Mouse (Mus musculus): ENCODE data around the gene Gga1. TPM values are rescaled to one million over a fixed set of nuclear protein-coding genes. Genes with fewer than 3 reads are reported as not detected.

The Gga1 gene
- total RNA-seq (2014; rRNA removed) (37.0 and 42.9 TPM in 2 replicates), polyA plus RNA-seq (2015; fragmentation: Nextera tagmentation; extraction: Ambion mirVana) (54.8 and 55.7 TPM in 2 replicates)

- TF ChIP-seq CTCF (IDR thresholded peaks at IDR 0.05; ENCODE audit: low read depth): peak; percentile 43
- H3K4me3 ChIP-seq (ENCODE audit: low read depth, low read length): peak within 1 kb of the TSS; percentile 82
Observed at GRCm38 (mm10) chr15:78876991-78877809, at the start of gene Gga1. TSS of gene Gga1 (plus strand) at chr15:78877190.

GRCm38 (mm10) chr15:78828315-78828714, 48.7 kb upstream of the Gga1 start:
- ATAC-seq: no peak
- no peaks in the 10 kb centered on the region for H3K9me3 ChIP-seq (ENCODE audit: low read length)
- DNase-seq: no peak
- H3K9ac ChIP-seq: no peak overlapping the region
- H3K4me2 ChIP-seq (ENCODE audit: low read depth): no peak overlapping the region
- no peak overlapping the region for H3K4me3 ChIP-seq (ENCODE audit: low read depth, low read length)
- no peak overlapping the region for H3K27ac ChIP-seq (ENCODE audit: low read depth, low read length)
- no peaks in the 10 kb centered on the region for H3K4me1 ChIP-seq (ENCODE audit: insufficient read depth)
- WGBS: 24% methylated on average over 5 of the region's 5 CpGs
- TF ChIP-seq CTCF (IDR thresholded peaks at IDR 0.05; ENCODE audit: low read depth): no peak
- H3K27me3 ChIP-seq (ENCODE audit: insufficient read depth, low read length): no peaks in the 10 kb centered on the region
- no peaks in the 10 kb centered on the region for H3K36me3 ChIP-seq (ENCODE audit: insufficient read depth)

More at GRCm38 (mm10) chr15:78876991-78877809, at the start of gene Gga1:
- DNase-seq (peak; percentile 98), ATAC-seq (peak; percentile 94)
- H3K4me2 ChIP-seq (ENCODE audit: low read depth): peak within 1 kb of the TSS; percentile 86
- H3K9ac ChIP-seq: peak within 1 kb of the TSS; percentile 87
- 2% methylated on average over 60 of the region's 95 CpGs for WGBS
- no peaks in the 10 kb centered on the region for H3K27me3 ChIP-seq (ENCODE audit: insufficient read depth, low read length)
- H3K9me3 ChIP-seq (ENCODE audit: low read length): no peaks in the 10 kb centered on the region
- peaks cover 7% of the 10 kb centered on the region for H3K4me1 ChIP-seq (ENCODE audit: insufficient read depth)
- peak within 1 kb of the TSS; percentile 99 for H3K27ac ChIP-seq (ENCODE audit: low read depth, low read length)
- peaks cover 22% of the 10 kb centered on the region; the same call in 1 of the 2 replicates for H3K36me3 ChIP-seq (ENCODE audit: insufficient read depth)

- TF ChIP-seq CTCF (IDR thresholded peaks at IDR 0.05; ENCODE audit: low read depth): peak; percentile 32; the same call in 1 of the 2 replicates
- no peaks in the 10 kb centered on the region for H3K36me3 ChIP-seq (ENCODE audit: insufficient read depth)
- DNase-seq (no peak), ATAC-seq (no peak)
- H3K9me3 ChIP-seq (ENCODE audit: low read length): no peaks in the 10 kb centered on the region
- WGBS: 81% methylated on average over 1 of the region's 1 CpGs
- H3K4me2 ChIP-seq (ENCODE audit: low read depth): no peak overlapping the region
- H3K27me3 ChIP-seq (ENCODE audit: insufficient read depth, low read length): no peaks in the 10 kb centered on the region
- no peaks in the 10 kb centered on the region for H3K4me1 ChIP-seq (ENCODE audit: insufficient read depth)
- no peak overlapping the region for H3K4me3 ChIP-seq (ENCODE audit: low read depth, low read length)
- H3K9ac ChIP-seq: no peak overlapping the region
- H3K27ac ChIP-seq (ENCODE audit: low read depth, low read length): no peak overlapping the region
Observed at GRCm38 (mm10) chr15:78829636-78830035, 47.4 kb upstream of the Gga1 start.

- 63% methylated on average over 10 of the region's 10 CpGs for WGBS
- Histone ChIP-seq H3K9ac (no peak overlapping the region), H3K4me1 (ENCODE audit: insufficient read depth) (no peaks in the 10 kb centered on the region), H3K9me3 (ENCODE audit: low read length) (no peaks in the 10 kb centered on the region), H3K36me3 (ENCODE audit: insufficient read depth) (no peaks in the 10 kb centered on the region), H3K4me2 (ENCODE audit: low read depth) (no peak overlapping the region), H3K27me3 (ENCODE audit: insufficient read depth, low read length) (no peaks in the 10 kb centered on the region), H3K4me3 (ENCODE audit: low read depth, low read length) (no peak overlapping the region), H3K27ac (ENCODE audit: low read depth, low read length) (no peak overlapping the region)
- no peak for TF ChIP-seq CTCF (IDR thresholded peaks at IDR 0.05; ENCODE audit: low read depth)
- DNase-seq (no peak), ATAC-seq (no peak)
Observed at GRCm38 (mm10) chr15:78830742-78831719, 46.0 kb upstream of the Gga1 start.

GRCm38 (mm10) chr15:78831720-78832657, 45.0 kb upstream of the Gga1 start:
- TF ChIP-seq CTCF (IDR thresholded peaks at IDR 0.05; ENCODE audit: low read depth): no peak
- H3K27me3 ChIP-seq (ENCODE audit: insufficient read depth, low read length): no peaks in the 10 kb centered on the region
- H3K9ac ChIP-seq: no peak overlapping the region
- H3K4me3 ChIP-seq (ENCODE audit: low read depth, low read length): no peak overlapping the region
- WGBS: 61% methylated on average over 18 of the region's 19 CpGs
- H3K4me2 ChIP-seq (ENCODE audit: low read depth): no peak overlapping the region
- no peaks in the 10 kb centered on the region for H3K9me3 ChIP-seq (ENCODE audit: low read length)
- H3K36me3 ChIP-seq (ENCODE audit: insufficient read depth): no peaks in the 10 kb centered on the region
- no peaks in the 10 kb centered on the region for H3K4me1 ChIP-seq (ENCODE audit: insufficient read depth)
- ATAC-seq: peak; percentile 19
- DNase-seq: no peak
- H3K27ac ChIP-seq (ENCODE audit: low read depth, low read length): no peak overlapping the region

GRCm38 (mm10) chr15:78832701-78833123, 44.3 kb upstream of the Gga1 start:
- DNase-seq (peak; percentile 75), ATAC-seq (peak; percentile 89)
- no peak overlapping the region for H3K4me3 ChIP-seq (ENCODE audit: low read depth, low read length)
- peak overlapping the region; percentile 63 for H3K27ac ChIP-seq (ENCODE audit: low read depth, low read length)
- H3K9ac ChIP-seq: no peak overlapping the region
- no peaks in the 10 kb centered on the region for H3K9me3 ChIP-seq (ENCODE audit: low read length)
- no peaks in the 10 kb centered on the region for H3K36me3 ChIP-seq (ENCODE audit: insufficient read depth)
- no peaks in the 10 kb centered on the region for H3K4me1 ChIP-seq (ENCODE audit: insufficient read depth)
- no peaks in the 10 kb centered on the region for H3K27me3 ChIP-seq (ENCODE audit: insufficient read depth, low read length)
- H3K4me2 ChIP-seq (ENCODE audit: low read depth): no peak overlapping the region
- WGBS: 6% methylated on average over 14 of the region's 14 CpGs
- TF ChIP-seq CTCF (IDR thresholded peaks at IDR 0.05; ENCODE audit: low read depth): no peak
